Mouse (Mus musculus) G1E-ER4 (cell line): ENCODE measurements around the gene Gpr37l1. TPM values are rescaled to one million over a fixed set of nuclear protein-coding genes. Genes with fewer than 3 reads are reported as not detected.

Experiments
- GATA1 ChIP-seq: IDR thresholded peaks from one replicate; pipeline ENCODE4 v1.8.0; 2012; ENCODE audit warnings: low read length, inconsistent platforms
- polyA plus RNA-seq: library from polyadenylated mRNA; stranded (reverse); fragments of >175 nt; gene quantifications from 2 replicates; pipeline ENCODE4 v1.2.3, GENCODE M21; 2012

Gene Gpr37l1
- polyA plus RNA-seq, 1 experiment: not detected

- TF ChIP-seq GATA1: no peak
These were observed 7.0 kb downstream of the Gpr37l1 start for GRCm38 (mm10) chr1:135160411-135161050.

GRCm38 (mm10) chr1:135159556-135160123, 7.8 kb downstream of the Gpr37l1 start:
- no peak for TF ChIP-seq GATA1

GRCm38 (mm10) chr1:135159074-135159473, 8.4 kb downstream of the Gpr37l1 start:
- no peak for TF ChIP-seq GATA1

GRCm38 (mm10) chr1:135158633-135159032, 8.8 kb downstream of the Gpr37l1 start:
- TF ChIP-seq GATA1: no peak

- TF ChIP-seq GATA1: no peak
These were observed 11.2 kb downstream of the Gpr37l1 start for GRCm38 (mm10) chr1:135156300-135156699.

- TF ChIP-seq GATA1: no peak
These were observed 13.0 kb downstream of the Gpr37l1 start for GRCm38 (mm10) chr1:135154411-135154959.

- TF ChIP-seq GATA1: no peak
These were observed 13.5 kb downstream of the Gpr37l1 start for GRCm38 (mm10) chr1:135154011-135154410.

GRCm38 (mm10) chr1:135148996-135149395, 18.5 kb downstream of the Gpr37l1 start:
- no peak for TF ChIP-seq GATA1

GRCm38 (mm10) chr1:135148476-135148875, 19.0 kb downstream of the Gpr37l1 start:
- TF ChIP-seq GATA1: no peak

- no peak for TF ChIP-seq GATA1
These were observed 19.8 kb downstream of the Gpr37l1 start for GRCm38 (mm10) chr1:135147702-135148058.

GRCm38 (mm10) chr1:135146946-135147701, 20.4 kb downstream of the Gpr37l1 start:
- TF ChIP-seq GATA1: no peak

- TF ChIP-seq GATA1: no peak
These were observed 21.2 kb downstream of the Gpr37l1 start, which contains the start of gene Arl8a for GRCm38 (mm10) chr1:135146077-135146945. Gene Arl8a, plus strand, starts transcription at chr1:135146824.

GRCm38 (mm10) chr1:135143940-135144339, 23.5 kb downstream of the Gpr37l1 start:
- no peak for TF ChIP-seq GATA1

GRCm38 (mm10) chr1:135142452-135142851, 25.0 kb downstream of the Gpr37l1 start:
- TF ChIP-seq GATA1: no peak

GRCm38 (mm10) chr1:135139906-135140305, 27.6 kb downstream of the Gpr37l1 start:
- TF ChIP-seq GATA1: no peak
